Mouse (Mus musculus): ENCODE measurements around the gene Tmem8.

DNA sequence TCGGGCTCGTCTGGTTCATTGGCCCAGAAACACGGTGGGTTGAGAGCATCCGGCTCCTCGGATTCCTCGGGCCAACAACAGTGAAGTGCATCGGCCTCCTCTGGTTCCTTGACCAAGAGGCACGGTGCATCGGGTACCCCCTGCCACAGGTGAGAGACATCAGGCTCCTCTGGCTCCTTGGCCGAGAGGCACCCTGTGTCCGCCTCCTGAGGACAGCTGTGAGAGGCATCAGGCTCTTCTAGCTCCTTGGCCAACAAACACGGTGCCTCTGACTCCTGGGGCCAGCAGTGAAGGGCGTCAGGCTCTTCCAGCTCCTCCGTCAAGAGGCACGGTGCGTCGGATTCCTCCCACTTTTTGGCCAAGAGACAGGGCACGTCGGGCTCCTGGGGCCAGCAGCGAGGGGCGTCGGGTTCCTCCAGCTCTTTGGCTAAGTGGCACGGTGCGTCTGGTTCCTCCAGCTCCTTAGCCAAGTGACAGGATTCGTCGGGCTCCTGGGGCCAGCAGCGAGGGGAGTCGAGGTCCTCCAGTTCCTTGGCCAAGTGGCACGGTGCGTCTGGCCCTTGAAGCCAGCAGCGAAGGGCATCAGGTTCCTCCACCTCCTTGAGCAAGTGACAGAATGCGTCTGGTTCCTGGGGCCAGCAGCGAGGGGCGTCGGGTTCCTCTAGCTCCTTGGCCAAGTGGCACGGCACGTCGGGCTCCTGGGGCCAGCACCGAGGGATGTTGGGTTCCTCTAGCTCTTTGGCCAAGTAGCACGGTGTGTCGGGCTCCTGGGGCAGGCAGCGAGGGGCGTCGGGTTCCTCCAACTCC lies 44.9 kb upstream of the Tmem8 start:
- TF ChIP-seq CTCF (IDR thresholded peaks at IDR 0.05; ENCODE audit: insufficient read depth, low read depth, low read length) (no peak), POLR2A (IDR thresholded peaks at IDR 0.05; ENCODE audit: insufficient read depth, low read depth, low read length) (no peak)

All from olfactory bulb, adult 2 months (tissue).